Comparison of ENCODE assay signal across 22 mouse cellular contexts in the genomic region with DNA sequence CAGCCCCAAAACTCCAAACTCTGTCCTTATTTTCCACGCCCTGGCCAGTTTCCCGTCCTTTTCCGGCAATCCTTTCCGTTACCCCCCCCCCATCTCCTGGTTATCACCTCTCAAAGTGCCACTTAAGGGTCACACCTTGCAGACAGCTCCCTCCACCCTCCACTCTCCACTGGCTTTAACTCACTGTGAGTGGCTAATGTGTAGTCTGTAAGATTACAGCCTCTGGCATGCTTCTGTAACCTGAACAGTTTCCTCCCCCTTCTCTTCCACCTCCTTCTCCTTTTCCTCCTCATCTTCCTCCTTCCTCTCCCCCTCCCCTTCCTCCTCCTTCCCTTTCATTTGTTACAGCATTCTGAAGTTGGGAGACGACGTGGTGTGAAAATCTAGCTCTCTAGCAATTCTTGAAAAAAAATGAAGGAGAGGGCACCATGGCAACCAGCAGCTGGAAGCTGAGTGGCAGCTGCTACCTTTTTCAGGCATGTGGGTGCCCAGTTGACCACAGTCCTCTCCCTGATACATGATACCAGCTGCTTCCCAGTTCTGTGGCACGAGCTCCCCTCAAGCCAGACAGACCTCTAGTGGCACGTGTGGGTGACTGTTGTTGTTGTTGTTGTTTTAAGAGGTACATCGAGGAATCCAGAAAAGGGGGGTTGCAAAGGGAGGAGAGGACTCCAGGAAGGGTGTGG. TPM values are rescaled to one million over a fixed set of nuclear protein-coding genes. Genes with fewer than 3 reads are reported as not detected.
DNase-seq lines count a peak whose midpoint lies in the region; ATAC-seq and TF ChIP-seq lines count a peak whose summit lies in the region.
"Had no signal": no experiment of that assay in that cellular context is flagged by ENCODE, and none has a peak within 500 bp of the region (broad histone marks: within the 10 kb centered on the region; RNA-seq: fewer than 3 reads in every experiment).

No protein-coding gene starts in this region.

- ATAC-seq in forebrain, embryonic 11.5 days (replicated peaks; ENCODE audit: low FRiP score), result 0 out of 2 replicates have a peak, but pooled peaks have one; percentile 21
- no peak for ATAC-seq in forebrain, embryonic 13.5 days
- peak; percentile 54; the same call in 1 of the 2 replicates for ATAC-seq in kidney, embryonic 15.5 days (replicated peaks; ENCODE audit: low FRiP score)
- ATAC-seq in midbrain, embryonic 16.5 days, result 0 out of 2 replicates have a peak, but pooled peaks have one; percentile 32
- ATAC-seq in midbrain, embryonic 11.5 days (ENCODE audit: low FRiP score), result no peak
- ATAC-seq in heart, embryonic 12.5 days (ENCODE audit: insufficient number of reproducible peaks, low FRiP score), result no peak
- ATAC-seq: intestine, embryonic 16.5 days; liver, embryonic 12.5 days had no signal

- peaks cover 4% of the 10 kb centered on the region; the same call in 1 of the 2 replicates for H3K4me1 ChIP-seq in forebrain, embryonic 11.5 days (replicated peaks; ENCODE audit: control insufficient read depth, insufficient read depth, low read length)
- H3K4me1 ChIP-seq in forebrain, embryonic 13.5 days, result 0 out of 2 replicates have a peak, but pooled peaks cover 12% of the 10 kb centered on the region
- H3K4me1 ChIP-seq in kidney, embryonic 15.5 days, result peaks cover 34% of the 10 kb centered on the region
- peaks cover 3% of the 10 kb centered on the region; the same call in 1 of the 2 replicates for H3K4me1 ChIP-seq in midbrain, embryonic 16.5 days (ENCODE audit: control insufficient read depth, insufficient read depth, low read length)
- peaks cover 3% of the 10 kb centered on the region for H3K4me1 ChIP-seq in midbrain, embryonic 11.5 days (ENCODE audit: control insufficient read depth, insufficient read depth, low read length)
- H3K4me1 ChIP-seq in heart, embryonic 12.5 days (replicated peaks), result peaks cover 12% of the 10 kb centered on the region

- no peak for TF ChIP-seq POLR2A in myocyte (IDR thresholded peaks at IDR 0.05; ENCODE audit: insufficient read length, low read depth)

- no peaks in the 10 kb centered on the region for H3K9me3 ChIP-seq in forebrain, embryonic 11.5 days (ENCODE audit: control insufficient read depth, low read length)
- H3K9me3 ChIP-seq in forebrain, embryonic 13.5 days (replicated peaks), result no peaks in the 10 kb centered on the region
- no peaks in the 10 kb centered on the region for H3K9me3 ChIP-seq in kidney, embryonic 15.5 days (replicated peaks)
- H3K9me3 ChIP-seq in midbrain, embryonic 16.5 days (replicated peaks; ENCODE audit: control insufficient read depth, low read length, poor library complexity, severe bottlenecking), result no peaks in the 10 kb centered on the region
- no peaks in the 10 kb centered on the region for H3K9me3 ChIP-seq in midbrain, embryonic 11.5 days (ENCODE audit: control insufficient read depth, low read length)
- H3K9me3 ChIP-seq in heart, embryonic 12.5 days (replicated peaks), result no peaks in the 10 kb centered on the region
- H3K9me3 ChIP-seq: embryonic facial prominence, embryonic 15.5 days; forebrain, embryonic 10.5 days; heart, embryonic 15.5 days; liver, embryonic 12.5 days; neural tube, embryonic 13.5 days; stomach, embryonic 15.5 days had no signal

- no peak overlapping the region for H3K27ac ChIP-seq in forebrain, embryonic 11.5 days (ENCODE audit: low read depth, low read length)
- H3K27ac ChIP-seq in forebrain, embryonic 13.5 days, result no peak overlapping the region
- no peak overlapping the region for H3K27ac ChIP-seq in kidney, embryonic 15.5 days
- H3K27ac ChIP-seq in midbrain, embryonic 16.5 days (ENCODE audit: low read length), result no peak overlapping the region
- no peak overlapping the region for H3K27ac ChIP-seq in midbrain, embryonic 11.5 days (ENCODE audit: low read depth, low read length)
- no peak overlapping the region for H3K27ac ChIP-seq in heart, embryonic 12.5 days (ENCODE audit: poor library complexity, severe bottlenecking)
- H3K27ac ChIP-seq: embryonic facial prominence, embryonic 15.5 days; forebrain, embryonic 10.5 days; liver, embryonic 12.5 days; neural tube, embryonic 13.5 days had no signal

- WGBS in forebrain, embryonic 11.5 days, result 71% methylated on average over 9 of the region's 9 CpGs
- 68% methylated on average over 9 of the region's 9 CpGs for WGBS in forebrain, embryonic 13.5 days
- WGBS in kidney, embryonic 15.5 days, result 21% methylated on average over 9 of the region's 9 CpGs
- WGBS in midbrain, embryonic 16.5 days, result 62% methylated on average over 9 of the region's 9 CpGs
- 65% methylated on average over 9 of the region's 9 CpGs for WGBS in midbrain, embryonic 11.5 days
- WGBS in heart, embryonic 12.5 days, result 31% methylated on average over 9 of the region's 9 CpGs

- no peaks in the 10 kb centered on the region for H3K79me2 ChIP-seq in myocyte (ENCODE audit: control insufficient read depth, insufficient read depth)

- no peak overlapping the region for H3K4me3 ChIP-seq in forebrain, embryonic 11.5 days (ENCODE audit: low read depth, low read length)
- H3K4me3 ChIP-seq in forebrain, embryonic 13.5 days, result no peak overlapping the region
- no peak overlapping the region for H3K4me3 ChIP-seq in kidney, embryonic 15.5 days (replicated peaks)
- H3K4me3 ChIP-seq in midbrain, embryonic 16.5 days (ENCODE audit: low read depth, low read length), result no peak overlapping the region
- H3K4me3 ChIP-seq in midbrain, embryonic 11.5 days (ENCODE audit: low read depth, low read length), result no peak overlapping the region
- no peak overlapping the region for H3K4me3 ChIP-seq in myocyte
- no peak overlapping the region for H3K4me3 ChIP-seq in heart, embryonic 12.5 days
- H3K4me3 ChIP-seq: embryonic facial prominence, embryonic 15.5 days; forebrain, embryonic 10.5 days; heart, embryonic 15.5 days; liver, embryonic 12.5 days; neural tube, embryonic 13.5 days; stomach, embryonic 15.5 days had no signal

- no peak overlapping the region for H3K9ac ChIP-seq in forebrain, embryonic 11.5 days (ENCODE audit: low read length)
- no peak overlapping the region for H3K9ac ChIP-seq in forebrain, embryonic 13.5 days
- H3K9ac ChIP-seq in kidney, embryonic 15.5 days, result no peak overlapping the region
- no peak overlapping the region for H3K9ac ChIP-seq in midbrain, embryonic 16.5 days (ENCODE audit: low read depth, low read length)
- H3K9ac ChIP-seq in midbrain, embryonic 11.5 days (ENCODE audit: low read length), result no peak overlapping the region
- no peak overlapping the region for H3K9ac ChIP-seq in heart, embryonic 12.5 days
- H3K9ac ChIP-seq: embryonic facial prominence, embryonic 15.5 days; heart, embryonic 15.5 days; liver, embryonic 12.5 days; neural tube, embryonic 13.5 days; stomach, embryonic 15.5 days had no signal

- no peak overlapping the region for H3K4me2 ChIP-seq in forebrain, embryonic 11.5 days (ENCODE audit: low read depth, low read length, severe bottlenecking)
- H3K4me2 ChIP-seq in forebrain, embryonic 13.5 days, result no peak overlapping the region
- no peak overlapping the region for H3K4me2 ChIP-seq in kidney, embryonic 15.5 days
- H3K4me2 ChIP-seq in midbrain, embryonic 16.5 days (ENCODE audit: low read length), result no peak overlapping the region
- H3K4me2 ChIP-seq in midbrain, embryonic 11.5 days, result no peak overlapping the region
- no peak overlapping the region for H3K4me2 ChIP-seq in myocyte (ENCODE audit: low read depth)
- no peak overlapping the region for H3K4me2 ChIP-seq in heart, embryonic 12.5 days
- H3K4me2 ChIP-seq: embryonic facial prominence, embryonic 15.5 days; heart, embryonic 15.5 days; liver, embryonic 12.5 days; neural tube, embryonic 13.5 days; stomach, embryonic 15.5 days had no signal

- no peak for DNase-seq in forebrain, embryonic 11.5 days (ENCODE audit: low spot score)
- DNase-seq in kidney, adult 9 months, result no peak
- no peak for DNase-seq in midbrain, embryonic 11.5 days (ENCODE audit: low spot score, missing footprints)
- DNase-seq: adrenal gland, adult 8-10 months; cerebellum, adult 11-12 months; layer of hippocampus, postnatal 36 days; left cerebral cortex, postnatal 4 days; lung, postnatal 14 days had no signal

- no peaks in the 10 kb centered on the region for H3K36me3 ChIP-seq in forebrain, embryonic 11.5 days (ENCODE audit: control insufficient read depth, insufficient read depth, low read length)
- H3K36me3 ChIP-seq in forebrain, embryonic 13.5 days (ENCODE audit: poor library complexity, severe bottlenecking), result no peaks in the 10 kb centered on the region
- H3K36me3 ChIP-seq in kidney, embryonic 15.5 days, result no peaks in the 10 kb centered on the region
- H3K36me3 ChIP-seq in midbrain, embryonic 16.5 days (ENCODE audit: control insufficient read depth, insufficient read depth, low read length), result no peaks in the 10 kb centered on the region
- no peaks in the 10 kb centered on the region for H3K36me3 ChIP-seq in midbrain, embryonic 11.5 days (ENCODE audit: control insufficient read depth, insufficient read depth, low read length)
- no peaks in the 10 kb centered on the region for H3K36me3 ChIP-seq in myocyte (ENCODE audit: control insufficient read depth, insufficient read depth)
- no peaks in the 10 kb centered on the region for H3K36me3 ChIP-seq in heart, embryonic 12.5 days
- H3K36me3 ChIP-seq: embryonic facial prominence, embryonic 15.5 days; forebrain, embryonic 10.5 days; heart, embryonic 15.5 days; liver, embryonic 12.5 days; neural tube, embryonic 13.5 days; stomach, embryonic 15.5 days had no signal

- no peaks in the 10 kb centered on the region for H3K27me3 ChIP-seq in forebrain, embryonic 11.5 days (ENCODE audit: control insufficient read depth, insufficient read depth, low read length)
- H3K27me3 ChIP-seq in forebrain, embryonic 13.5 days, result no peaks in the 10 kb centered on the region
- H3K27me3 ChIP-seq in kidney, embryonic 15.5 days, result 0 out of 2 replicates have a peak, but pooled peaks cover 2% of the 10 kb centered on the region
- H3K27me3 ChIP-seq in midbrain, embryonic 16.5 days (ENCODE audit: control insufficient read depth, insufficient read depth, low read depth, low read length), result no peaks in the 10 kb centered on the region
- no peaks in the 10 kb centered on the region for H3K27me3 ChIP-seq in midbrain, embryonic 11.5 days (ENCODE audit: control insufficient read depth, insufficient read depth, low read length)
- H3K27me3 ChIP-seq in myocyte (ENCODE audit: control insufficient read depth, insufficient read depth, insufficient read length), result peaks cover 33% of the 10 kb centered on the region
- peaks cover 28% of the 10 kb centered on the region for H3K27me3 ChIP-seq in heart, embryonic 12.5 days (replicated peaks)
- H3K27me3 ChIP-seq: embryonic facial prominence, embryonic 15.5 days; neural tube, embryonic 13.5 days; stomach, embryonic 15.5 days had no signal

- H3ac ChIP-seq in myocyte (ENCODE audit: control insufficient read depth, insufficient read length), result no peak overlapping the region

RNA-seq across cellular contexts. Expression of a gene that starts 55.2 kb away (rescaled TPM):
- not detected in 2 replicates for polyA plus RNA-seq in forebrain, embryonic 11.5 days (2014; fragmentation: Nextera tagmentation; extraction: Ambion mirVana)
- not detected in 2 replicates for polyA plus RNA-seq in forebrain, embryonic 13.5 days (2015; fragmentation: Nextera tagmentation; extraction: Ambion mirVana)
- not detected in 2 replicates for polyA plus RNA-seq in kidney, embryonic 15.5 days (2015; fragmentation: Nextera tagmentation; extraction: Ambion mirVana)
- polyA plus RNA-seq in midbrain, embryonic 16.5 days (2015; fragmentation: Nextera tagmentation; extraction: Ambion mirVana), result not detected in 2 replicates
- not detected in 2 replicates for polyA plus RNA-seq in midbrain, embryonic 11.5 days (2014; fragmentation: Nextera tagmentation; extraction: Ambion mirVana)
- polyA plus RNA-seq in myocyte (2012; fragmentation: generic; extraction: Trizol), result not detected
- polyA plus RNA-seq in heart, embryonic 12.5 days (2016; fragmentation: Nextera tagmentation; extraction: Ambion mirVana), result not detected in 2 replicates
- polyA plus RNA-seq: embryonic facial prominence, embryonic 15.5 days; forebrain, embryonic 10.5 days; heart, embryonic 15.5 days; intestine, embryonic 16.5 days; liver, embryonic 12.5 days; neural tube, embryonic 13.5 days; spleen, adult 2 months; thymus, postnatal 0 days had no signal

Comparison
In these comparisons a context has a peak if more than half of its experiments do, and no peak if none do; other contexts are left out.
1. ATAC-seq: peak in forebrain, embryonic 11.5 days (single experiment), kidney, embryonic 15.5 days (single experiment) and midbrain, embryonic 16.5 days (single experiment); none in forebrain, embryonic 13.5 days (single experiment), midbrain, embryonic 11.5 days (single experiment) and heart, embryonic 12.5 days (single experiment).